Mouse (Mus musculus) intestine, postnatal 0 days (tissue): ENCODE data around the gene Gm36176. TPM values are rescaled to one million over a fixed set of nuclear protein-coding genes. Genes with fewer than 3 reads are reported as not detected.

ENCODE experiments used
- ATAC-seq: fragments of 200-750 bp; cut with Nextera tagmentation; 2 replicates; pipeline ENCODE4 v1.8.0; 2017; ENCODE audit warnings: mild to moderate bottlenecking, moderate TSS enrichment, moderate library complexity
- H3K27ac ChIP-seq: fragments of 300-500 bp; sonication (generic); 2 replicates; pipeline ENCODE4 v1.5.1; 2014; ENCODE audit warnings: mild to moderate bottlenecking, low read depth, low read length, moderate library complexity
- H3K27me3 ChIP-seq: fragments of 300-500 bp; sonication (generic); replicated peaks from 2 replicates; pipeline ENCODE4 v1.6.1; 2014; ENCODE audit warnings: low read length, mixed read lengths; ENCODE audit not compliant: control insufficient read depth, insufficient read depth
- H3K36me3 ChIP-seq: fragments of 300-500 bp; sonication (generic); 2 replicates; pipeline ENCODE4 v1.6.1; 2014; ENCODE audit warnings: mild to moderate bottlenecking, moderate library complexity; ENCODE audit not compliant: control insufficient read depth, insufficient read depth
- H3K4me1 ChIP-seq: fragments of 300-500 bp; sonication (generic); replicated peaks from 2 replicates; pipeline ENCODE4 v1.6.1; 2014; ENCODE audit warnings: antibody characterized with exemption, low read length, mixed read lengths; ENCODE audit not compliant: control insufficient read depth, insufficient read depth
- H3K4me2 ChIP-seq: fragments of 300-500 bp; sonication (generic); replicated peaks from 2 replicates; pipeline ENCODE4 v1.6.1; 2014; ENCODE audit warnings: low read depth, mild to moderate bottlenecking, moderate library complexity
- H3K4me3 ChIP-seq: fragments of 300-500 bp; sonication (generic); 2 replicates; pipeline ENCODE4 v1.5.1; 2014; ENCODE audit warnings: low read depth, low read length
- H3K9ac ChIP-seq: fragments of 300-500 bp; sonication (generic); 2 replicates; pipeline ENCODE4 v1.6.1; 2014; ENCODE audit warnings: mild to moderate bottlenecking, low read depth, low read length
- H3K9me3 ChIP-seq: fragments of 300-500 bp; sonication (generic); 2 replicates; pipeline ENCODE4 v1.6.1; 2016; ENCODE audit warnings: mixed run types; ENCODE audit not compliant: control insufficient read depth
- CTCF ChIP-seq: sonication (generic); IDR thresholded peaks from 2 replicates; pipeline ENCODE4 v1.5.1; 2016; ENCODE audit warnings: low read depth, mild to moderate bottlenecking, control low read depth, antibody characterized with exemption, moderate library complexity
- WGBS: fragments of 180-500 bp; shearing (Covaris S2); extraction: QIAGEN DNeasy Blood & Tissue Kit; methylation state at CpG from one replicate; pipeline ENCODE4 v1.1.7; 2014; 5-methylcytosine and 5-hydroxymethylcytosine counted together
- polyA plus RNA-seq: library from polyadenylated mRNA; unstranded; fragments of >200 nt; fragmentation: Nextera tagmentation; extraction: Ambion mirVana; gene quantifications from 2 replicates; pipeline ENCODE4 v1.2.1, GENCODE M21; 2015

Gene Gm36176
- polyA plus RNA-seq, 1 experiment from 2014 or later = not detected

DNA sequence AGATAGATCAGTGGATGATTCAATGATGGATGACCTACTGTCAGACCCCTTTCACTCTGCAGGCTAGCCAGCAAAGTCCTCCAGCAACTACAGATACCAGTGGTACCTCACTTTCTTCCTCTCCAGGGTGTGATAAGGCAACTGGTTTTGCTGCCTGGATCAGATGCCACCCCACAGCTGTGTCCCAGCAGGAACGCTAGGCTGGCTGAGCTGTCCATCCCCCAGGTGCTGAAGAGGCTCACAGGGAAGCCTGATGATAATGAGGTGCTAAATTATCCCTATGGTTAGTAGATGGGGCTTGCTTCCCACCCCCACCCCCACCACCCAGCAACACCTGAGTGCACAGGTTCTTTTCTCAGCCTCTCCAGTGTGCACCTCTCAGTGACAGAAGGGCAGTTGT lies 20.9 kb downstream of the Gm36176 start:
- Histone ChIP-seq H3K4me3 (no peak overlapping the region), H3K27ac (no peak overlapping the region), H3K9me3 (no peaks in the 10 kb centered on the region), H3K36me3 (no peaks in the 10 kb centered on the region), H3K27me3 (no peaks in the 10 kb centered on the region), H3K4me1 (no peaks in the 10 kb centered on the region), H3K9ac (no peak overlapping the region), H3K4me2 (no peak overlapping the region)
- 20% methylated on average over 1 of the region's 1 CpGs for WGBS
- no peak for ATAC-seq
- TF ChIP-seq CTCF = no peak

DNA sequence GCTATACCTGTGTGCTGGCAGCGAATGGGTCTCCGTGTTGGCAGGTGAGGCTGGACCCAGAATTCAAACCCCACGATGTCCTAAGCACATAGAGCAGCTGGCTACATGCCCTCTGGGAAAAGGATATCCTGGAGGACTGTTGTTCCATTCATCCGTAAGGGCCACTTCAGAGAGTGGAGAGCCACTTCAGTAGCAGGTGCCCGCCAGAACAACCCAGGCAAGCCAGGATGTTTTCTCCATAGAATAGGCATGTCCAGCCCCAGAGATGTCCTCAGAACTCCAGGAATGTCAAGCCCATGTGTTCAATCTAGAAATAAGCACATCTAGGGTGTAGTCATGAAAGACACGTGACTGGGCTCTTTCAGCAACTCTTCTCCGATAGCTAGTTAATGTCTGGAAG lies 23.0 kb downstream of the Gm36176 start:
- Histone ChIP-seq H3K27me3 (no peaks in the 10 kb centered on the region), H3K4me1 (no peaks in the 10 kb centered on the region), H3K36me3 (no peaks in the 10 kb centered on the region), H3K27ac (no peak overlapping the region), H3K4me2 (no peak overlapping the region), H3K9me3 (no peaks in the 10 kb centered on the region), H3K9ac (no peak overlapping the region), H3K4me3 (no peak overlapping the region)
- no peak for TF ChIP-seq CTCF
- WGBS = 86% methylated on average over 7 of the region's 7 CpGs
- no peak for ATAC-seq

DNA sequence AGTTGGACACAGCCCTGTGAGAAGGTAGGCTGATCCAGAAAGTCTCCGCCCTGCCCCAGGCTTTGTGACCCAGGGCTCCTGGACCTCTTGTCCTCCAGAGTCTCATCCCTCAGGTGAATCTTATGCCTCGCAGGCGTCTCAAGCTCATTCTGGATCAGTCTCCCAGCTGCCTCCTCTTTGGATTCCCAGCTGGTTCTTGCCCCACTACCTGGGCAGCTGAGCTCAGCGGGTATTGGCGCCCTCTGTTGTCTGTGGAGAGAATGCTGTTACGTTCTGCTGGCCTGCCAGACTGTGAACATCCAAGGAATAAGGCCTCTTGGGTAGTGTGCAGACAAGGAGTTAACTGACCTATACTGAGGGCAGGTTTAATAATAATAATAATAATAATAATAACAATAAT lies 32.4 kb downstream of the Gm36176 start:
- Histone ChIP-seq H3K4me1 (no peaks in the 10 kb centered on the region), H3K4me2 (no peak overlapping the region), H3K27me3 (no peaks in the 10 kb centered on the region), H3K27ac (no peak overlapping the region), H3K9ac (no peak overlapping the region), H3K4me3 (no peak overlapping the region), H3K36me3 (no peaks in the 10 kb centered on the region), H3K9me3 (no peaks in the 10 kb centered on the region)
- TF ChIP-seq CTCF = peak; percentile 67
- 65% methylated on average over 6 of the region's 6 CpGs for WGBS
- ATAC-seq = no peak

DNA sequence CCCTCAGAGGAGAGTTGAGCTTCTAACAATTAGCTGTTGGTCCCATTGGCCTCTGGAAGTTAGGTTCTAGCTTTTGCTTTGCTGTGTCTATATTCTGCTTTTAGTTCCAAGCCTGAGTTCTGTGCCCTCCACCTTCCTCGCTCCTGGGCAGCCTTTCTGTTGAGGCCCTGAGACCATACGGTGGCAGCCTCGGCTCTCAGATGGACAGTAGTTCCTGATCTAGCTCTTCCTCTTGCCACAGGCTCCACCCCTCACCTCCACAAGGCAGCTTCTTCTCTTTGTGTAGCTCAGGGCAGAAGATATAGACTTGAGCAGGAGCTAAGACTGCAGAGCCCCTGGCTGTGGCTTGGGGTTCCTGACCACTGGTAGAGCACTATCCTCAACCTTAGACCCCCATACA lies 33.7 kb downstream of the Gm36176 start:
- WGBS = 62% methylated on average over 3 of the region's 3 CpGs
- Histone ChIP-seq H3K9me3 (no peaks in the 10 kb centered on the region), H3K4me2 (no peak overlapping the region), H3K27me3 (no peaks in the 10 kb centered on the region), H3K4me3 (no peak overlapping the region), H3K36me3 (no peaks in the 10 kb centered on the region), H3K4me1 (no peaks in the 10 kb centered on the region), H3K9ac (no peak overlapping the region), H3K27ac (no peak overlapping the region)
- ATAC-seq = no peak
- TF ChIP-seq CTCF = no peak; the same call in 1 of the 2 replicates

DNA sequence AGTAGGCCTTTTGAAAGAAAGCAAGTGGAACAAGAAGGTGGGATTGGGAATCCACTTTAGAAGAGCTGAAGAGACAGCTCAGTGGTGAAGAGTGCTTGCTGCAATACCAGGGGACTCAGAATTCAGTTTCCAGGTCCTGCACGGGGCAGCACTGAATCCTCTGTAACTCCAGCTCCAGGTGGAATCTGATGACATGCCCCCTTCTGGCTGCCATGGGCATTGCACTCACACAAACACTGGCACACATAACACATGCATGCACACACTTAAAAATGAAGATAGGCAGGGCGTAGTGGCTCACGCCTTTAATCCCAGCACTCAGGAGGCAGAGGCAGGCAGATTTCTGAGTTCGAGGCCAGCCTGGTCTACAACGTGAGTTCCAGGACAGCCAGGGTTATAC lies 36.0 kb downstream of the Gm36176 start:
- 84% methylated on average over 5 of the region's 5 CpGs for WGBS

DNA sequence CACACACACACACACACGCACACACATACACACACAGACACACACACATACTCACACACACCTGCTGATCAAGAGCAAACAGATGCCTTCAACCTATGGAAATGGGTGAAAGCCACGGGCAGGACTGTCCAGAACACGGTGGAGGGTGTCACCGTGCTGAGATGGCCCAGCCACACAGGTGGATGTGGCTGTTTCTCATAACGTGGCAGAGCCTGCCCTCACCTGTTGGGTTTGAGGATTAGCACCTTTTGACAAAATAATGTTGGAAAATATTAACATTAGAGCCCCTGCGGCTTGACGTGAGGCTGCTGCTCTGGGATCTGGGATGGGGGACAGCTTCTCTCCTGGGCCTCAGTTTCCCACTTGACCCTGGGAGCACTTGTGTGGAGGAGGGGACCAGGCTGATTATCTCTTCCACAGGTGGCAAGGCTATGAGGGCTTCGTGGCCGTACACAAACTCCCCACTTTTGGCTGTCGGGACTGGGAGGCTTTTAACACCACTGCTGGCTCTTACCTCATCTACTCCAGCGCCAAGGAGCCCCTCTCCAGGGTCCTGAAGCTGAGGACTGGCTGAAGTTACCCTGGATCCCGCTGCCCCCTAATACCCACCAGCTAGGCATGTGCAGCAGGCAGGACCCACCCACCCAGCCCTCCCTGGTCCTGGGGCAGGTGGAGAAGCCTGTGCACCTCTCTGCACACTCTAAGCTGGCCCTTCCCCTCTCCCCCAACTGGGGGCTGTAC lies 39.6 kb downstream of the Gm36176 start:
- H3K27ac ChIP-seq = no peak overlapping the region
- TF ChIP-seq CTCF = peak; percentile 48
- H3K36me3 ChIP-seq = no peaks in the 10 kb centered on the region
- no peak overlapping the region for H3K9ac ChIP-seq
- ATAC-seq = no peak
- 41% methylated on average over 12 of the region's 12 CpGs for WGBS
- H3K4me3 ChIP-seq = no peak overlapping the region
- no peaks in the 10 kb centered on the region for H3K4me1 ChIP-seq
- H3K4me2 ChIP-seq = no peak overlapping the region
- H3K27me3 ChIP-seq = no peaks in the 10 kb centered on the region
- no peaks in the 10 kb centered on the region for H3K9me3 ChIP-seq

More for the DNA sequence above, 36.0 kb downstream of the Gm36176 start:
- H3K9me3 ChIP-seq = no peaks in the 10 kb centered on the region
- H3K9ac ChIP-seq = no peak overlapping the region
- H3K4me3 ChIP-seq = no peak overlapping the region
- H3K4me2 ChIP-seq = no peak overlapping the region
- TF ChIP-seq CTCF = peak; percentile 38
- H3K27ac ChIP-seq = no peak overlapping the region
- H3K27me3 ChIP-seq = no peaks in the 10 kb centered on the region
- H3K4me1 ChIP-seq = no peaks in the 10 kb centered on the region
- no peak for ATAC-seq
- H3K36me3 ChIP-seq = no peaks in the 10 kb centered on the region
